Mouse (Mus musculus) left cerebral cortex, adult 2 months (tissue): ENCODE results near the gene Cenps. TPM values are rescaled to one million over a fixed set of nuclear protein-coding genes. Genes with fewer than 3 reads are reported as not detected.

Experiments used
- DNase-seq, 2 experiments: peaks; one replicate each; pipeline ENCODE4 v3.0.0; 2021 to 2022; ENCODE audit warnings: low spot score in 2 of 2, mixed read lengths in 1 of 2; ENCODE audit errors: extremely low spot score in 1 of 2
- H3K27ac ChIP-seq: fragments of 200-600 bp; 2 replicates; pipeline ENCODE4 v1.8.1; 2022
- H3K4me3 ChIP-seq: fragments of 200-600 bp; 2 replicates; pipeline ENCODE4 v1.8.1; 2022
- CTCF ChIP-seq: fragments of 200-600 bp; IDR thresholded peaks from 2 replicates; pipeline ENCODE4 v1.8.1; 2022; ENCODE audit warnings: antibody characterized with exemption, mild to moderate bottlenecking, moderate library complexity
- intact Hi-C: fragments of 180-260 bp; cut with DNase I; formaldehyde crosslinking; loops from one replicate; pipeline ENCODE4 v1.15.1; 2025
- total RNA-seq, 2 experiments: library from RNA; stranded (reverse); gene quantifications; 2 replicates each; pipeline ENCODE4 v1.2.3; 2021

The Cenps gene
- total RNA-seq, 2 experiments from 2014 or later: 30.5 to 32.7 TPM

GRCm38 (mm10) chr4:149099369-149100017 is 37.9 kb downstream of the Cenps start, which contains the start of gene Pex14:
Gene Pex14 (minus strand): TSS chr4:149099876.
- peak; percentile 89 to 90 for DNase-seq
- H3K27ac ChIP-seq: peak within 1 kb of the TSS; percentile 81
- intact Hi-C loops: no loop called here
- no peak for TF ChIP-seq CTCF
- peak within 1 kb of the TSS; percentile 97 for H3K4me3 ChIP-seq

DNA sequence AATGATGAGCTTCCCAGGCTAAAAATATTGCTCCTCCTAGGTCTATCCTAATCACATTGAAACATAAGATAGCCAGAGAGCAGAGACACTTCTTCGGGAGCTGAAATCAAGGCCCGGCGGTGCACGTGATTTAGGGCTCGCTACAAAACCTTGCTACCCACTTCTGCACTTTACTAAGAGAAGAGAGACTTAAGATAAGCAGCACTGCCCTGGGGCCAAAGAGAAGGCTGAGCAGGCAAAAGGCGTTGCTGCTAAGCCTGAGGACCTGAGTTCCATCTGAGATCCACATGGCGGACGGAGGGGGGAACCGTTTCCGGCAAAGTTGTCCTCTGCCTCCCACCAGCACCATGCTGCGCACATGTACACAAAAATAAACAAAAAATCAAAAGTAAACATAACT is 38.9 kb downstream of the Cenps start:
- no peak overlapping the region; the same call in 1 of the 2 replicates for H3K27ac ChIP-seq
- TF ChIP-seq CTCF: no peak
- no peak for DNase-seq
- intact Hi-C loops: no loop called here
- H3K4me3 ChIP-seq: peak overlapping the region; percentile 97

- Histone ChIP-seq H3K4me3 (no peak overlapping the region), H3K27ac (no peak overlapping the region)
- DNase-seq: no peak
- no peak for TF ChIP-seq CTCF
- intact Hi-C loops: no loop called here
Observed at GRCm38 (mm10) chr4:149097956-149098355, 39.5 kb downstream of the Cenps start.

GRCm38 (mm10) chr4:149091364-149091763 is 46.1 kb downstream of the Cenps start:
- intact Hi-C loops: no loop called here
- no peak for TF ChIP-seq CTCF
- H3K27ac ChIP-seq: no peak overlapping the region
- H3K4me3 ChIP-seq: no peak overlapping the region
- DNase-seq: no peak

- TF ChIP-seq CTCF: no peak
- Histone ChIP-seq H3K27ac (no peak overlapping the region), H3K4me3 (no peak overlapping the region)
- intact Hi-C loops: no loop called here
- DNase-seq: no peak
Observed at GRCm38 (mm10) chr4:149085381-149085780, 52.0 kb downstream of the Cenps start.

GRCm38 (mm10) chr4:149081528-149081927 is 55.9 kb downstream of the Cenps start:
- no peak overlapping the region for H3K27ac ChIP-seq
- DNase-seq: no peak
- intact Hi-C loops: no loop called here
- TF ChIP-seq CTCF: no peak
- H3K4me3 ChIP-seq: no peak overlapping the region

- Histone ChIP-seq H3K27ac (no peak overlapping the region), H3K4me3 (no peak overlapping the region)
- intact Hi-C loops: no loop called here
- DNase-seq: no peak
- TF ChIP-seq CTCF: no peak
Observed at GRCm38 (mm10) chr4:149080111-149080510, 57.3 kb downstream of the Cenps start.

- DNase-seq: no peak
- Histone ChIP-seq H3K4me3 (no peak overlapping the region), H3K27ac (no peak overlapping the region)
- TF ChIP-seq CTCF: no peak
- intact Hi-C loops: loop anchor here (5.0 kb wide), 1 partner anchor 397 kb away; no protein-coding TSS in a partner anchor
Observed at GRCm38 (mm10) chr4:149079629-149080028, 57.8 kb downstream of the Cenps start.

DNA sequence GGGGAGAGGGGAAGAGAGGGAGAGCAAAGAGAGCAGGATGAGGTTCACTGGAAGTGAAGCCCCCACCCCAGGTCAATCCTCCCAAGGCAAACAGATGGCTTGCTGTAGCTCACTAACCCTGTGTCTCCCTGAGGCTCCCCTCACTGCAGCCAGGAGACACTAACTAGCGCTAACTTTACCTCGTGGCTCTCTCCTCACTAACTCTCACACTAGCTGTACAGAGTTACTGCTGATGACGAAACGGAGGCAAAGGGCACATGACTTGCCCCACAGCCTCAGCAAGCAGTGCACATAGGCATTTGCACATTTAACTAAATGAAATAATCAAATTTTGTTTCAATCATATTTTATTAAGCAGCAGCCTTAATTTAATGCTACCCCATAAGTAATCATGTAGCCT is 59.2 kb downstream of the Cenps start:
- no peak overlapping the region for H3K4me3 ChIP-seq
- intact Hi-C loops: loop anchor here (5.0 kb wide), 1 partner anchor 396 kb away; no protein-coding TSS in a partner anchor
- DNase-seq: no peak
- no peak for TF ChIP-seq CTCF
- H3K27ac ChIP-seq: no peak overlapping the region

Other genes with a start within 250 kb of the Cenps start
- gene Pex14, start 37.8 kb downstream of the Cenps start, total RNA-seq: 10 to 100 TPM; 49.3 to 50.4 TPM
- gene Dffa, start 33.5 kb downstream of the Cenps start, total RNA-seq: 10 to 100 TPM; 62.2 to 69.7 TPM
- 10 to 100 TPM; 12.6 to 14.1 TPM for gene Cort, start 10.9 kb downstream of the Cenps start, total RNA-seq
- 10 to 100 TPM; 35.1 to 36.5 TPM for gene Pgd, start 29.1 kb upstream of the Cenps start, total RNA-seq
- gene Kif1b, start 170.1 kb upstream of the Cenps start, total RNA-seq: 100 to 1,000 TPM; 444 to 487 TPM